Mouse (Mus musculus) adrenal gland, adult 2 months (tissue): ENCODE data around the gene Otulin. TPM values are rescaled to one million over a fixed set of nuclear protein-coding genes. Genes with fewer than 3 reads are reported as not detected.

ENCODE experiments used
- DNase-seq: peaks from one replicate; pipeline ENCODE4 v3.0.0; 2021
- polyA plus RNA-seq: library from polyadenylated mRNA; depleted of rRNA; stranded (reverse); fragments of >200 nt; gene quantifications from 2 replicates; pipeline ENCODE4 v1.2.3, GENCODE M21; 2012
- total RNA-seq, 2 experiments: library from RNA; stranded (reverse); gene quantifications; 2 replicates each; pipeline ENCODE4 v1.2.3; 2021

Gene Otulin
- total and polyA plus RNA-seq, 3 experiments: 19.4 to 38.7 (median 34.7) TPM

DNA sequence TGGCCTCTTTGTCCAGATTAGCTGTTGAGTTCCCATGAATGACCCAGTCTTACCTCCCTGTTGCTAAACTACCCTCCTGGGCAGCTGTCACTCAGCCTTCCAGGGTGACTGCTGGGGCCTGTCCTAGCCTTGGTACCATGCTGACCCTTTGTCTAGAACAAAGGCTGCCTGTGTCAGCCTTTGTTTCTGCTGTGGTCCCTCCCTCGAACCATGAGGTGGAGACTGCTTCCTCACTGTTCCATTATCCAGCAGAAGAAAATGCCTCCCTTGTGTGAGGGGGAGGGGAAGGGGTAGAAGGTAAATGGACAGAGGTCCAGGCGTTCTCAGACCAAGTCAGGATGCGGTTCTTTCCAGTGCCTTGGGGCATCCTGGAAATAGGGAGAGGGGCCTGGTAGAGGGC, 48.9 kb downstream of the Otulin start:
- no peak for DNase-seq

DNA sequence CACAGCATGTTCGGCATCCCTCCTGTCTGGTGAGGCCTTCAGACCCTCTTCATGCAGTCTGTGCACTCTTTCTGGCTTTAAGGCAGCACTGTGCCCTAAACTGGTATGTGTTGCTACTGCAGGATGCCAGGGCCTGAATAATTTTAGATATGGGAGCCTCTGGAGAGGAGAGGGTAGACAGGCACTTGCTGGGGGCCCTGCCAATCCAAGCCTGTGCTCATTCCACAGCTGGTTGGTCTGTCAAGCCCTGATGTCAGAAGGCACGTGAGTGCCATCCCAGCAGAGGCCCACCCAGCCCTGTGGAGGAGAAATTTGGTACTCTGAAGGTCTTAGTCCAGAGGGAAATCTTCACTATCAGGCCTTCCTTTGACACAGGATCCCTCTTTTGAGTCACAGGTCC, 49.7 kb downstream of the Otulin start:
- DNase-seq: no peak

DNA sequence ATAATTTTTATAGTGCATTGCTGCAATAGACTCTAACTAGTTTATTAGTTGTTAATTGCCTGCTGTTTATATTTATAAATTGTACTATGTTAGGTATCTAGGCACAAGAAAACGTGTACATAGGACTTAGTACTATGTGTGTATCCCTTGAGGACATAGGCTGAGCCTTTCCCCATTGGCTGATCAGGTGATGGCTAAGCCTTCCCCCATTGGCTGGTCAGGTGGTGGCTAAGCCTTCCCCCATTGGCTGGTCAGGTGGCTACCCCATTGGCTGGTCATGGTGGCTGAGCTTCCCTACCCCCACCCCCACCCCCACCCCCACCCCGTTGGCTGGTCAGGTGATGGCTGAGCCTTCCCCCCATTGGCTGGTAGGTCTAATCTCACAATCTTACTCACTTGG, 50.6 kb downstream of the Otulin start:
- no peak for DNase-seq

DNA sequence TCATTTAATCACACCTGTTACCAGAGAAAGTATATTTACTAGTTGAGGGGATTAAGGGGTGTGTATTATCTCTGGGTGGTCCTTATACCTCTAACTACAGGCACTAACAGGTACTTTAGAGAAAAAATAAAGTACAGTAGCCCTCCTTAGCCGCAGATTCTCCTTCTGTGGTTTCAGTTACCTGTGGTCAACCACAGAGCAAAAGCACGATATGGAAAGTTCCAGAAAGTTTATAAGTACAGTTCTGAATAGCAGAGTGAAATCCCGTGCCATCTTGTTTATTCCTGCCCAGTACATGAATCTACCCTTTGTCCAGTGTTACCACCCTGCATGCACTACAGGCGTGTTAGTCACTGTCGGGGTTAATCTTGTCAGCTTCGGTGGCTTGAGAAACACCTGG, 51.6 kb downstream of the Otulin start:
- no peak for DNase-seq

DNA sequence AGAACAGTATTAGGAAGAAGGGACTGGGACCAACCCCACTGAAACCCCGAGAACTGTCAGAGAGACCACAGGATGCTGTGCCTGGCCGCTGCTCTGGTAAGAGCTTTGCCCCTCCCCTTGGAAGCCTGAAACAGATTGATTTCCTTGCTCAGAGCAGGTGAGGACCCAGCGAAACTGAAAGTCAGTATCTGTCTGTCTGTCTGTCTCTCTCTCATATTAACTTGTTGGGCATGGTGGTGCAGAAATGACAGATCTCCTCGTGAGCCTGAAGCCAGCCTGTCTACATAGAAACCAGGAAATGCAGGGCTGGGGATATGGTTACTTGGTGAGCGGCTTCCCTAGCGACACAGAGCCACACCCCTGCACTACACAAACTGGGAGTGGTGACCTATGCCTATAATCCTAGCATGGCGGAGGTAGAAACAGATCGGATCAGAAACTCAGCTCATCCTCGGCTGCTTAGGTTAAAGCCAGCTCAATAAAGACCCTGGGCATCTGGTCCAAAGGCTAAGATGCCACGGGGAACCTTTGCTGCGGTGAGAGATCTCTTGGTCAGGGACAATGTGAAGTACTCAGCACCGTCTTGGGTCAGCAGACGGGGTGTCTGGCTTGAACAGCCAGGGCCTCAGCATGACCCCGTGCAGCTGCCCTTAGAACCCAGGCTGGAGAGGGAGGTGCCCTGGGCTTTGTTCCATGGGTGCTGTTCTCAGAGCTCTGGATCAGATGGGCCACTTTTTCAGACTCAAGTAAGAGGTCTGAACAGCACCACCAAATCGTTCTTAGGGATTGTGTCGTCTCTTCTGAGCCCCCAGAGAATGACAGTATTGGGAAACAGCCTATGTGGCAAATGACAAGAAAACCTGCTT, 52.3 kb downstream of the Otulin start:
- DNase-seq: no peak

DNA sequence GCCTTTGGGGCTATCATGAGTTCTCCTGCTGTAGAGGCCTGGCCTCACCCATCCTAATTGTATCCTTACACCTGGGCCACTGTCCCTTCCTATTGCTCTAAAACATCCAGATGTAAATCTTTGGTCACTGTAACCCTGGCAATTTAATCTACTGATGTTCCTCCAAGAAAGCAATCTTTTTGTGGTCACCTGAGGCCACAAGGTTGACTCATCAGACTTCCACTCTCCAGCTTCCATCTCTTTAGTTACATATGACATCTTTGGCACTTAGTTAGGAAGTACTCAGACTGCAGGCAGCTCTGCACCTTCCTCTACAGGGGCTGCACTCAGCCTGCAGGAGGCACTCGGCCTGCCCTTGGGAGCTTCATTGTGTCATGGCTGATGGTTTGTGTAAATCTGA, 53.6 kb downstream of the Otulin start:
- no peak for DNase-seq

DNA sequence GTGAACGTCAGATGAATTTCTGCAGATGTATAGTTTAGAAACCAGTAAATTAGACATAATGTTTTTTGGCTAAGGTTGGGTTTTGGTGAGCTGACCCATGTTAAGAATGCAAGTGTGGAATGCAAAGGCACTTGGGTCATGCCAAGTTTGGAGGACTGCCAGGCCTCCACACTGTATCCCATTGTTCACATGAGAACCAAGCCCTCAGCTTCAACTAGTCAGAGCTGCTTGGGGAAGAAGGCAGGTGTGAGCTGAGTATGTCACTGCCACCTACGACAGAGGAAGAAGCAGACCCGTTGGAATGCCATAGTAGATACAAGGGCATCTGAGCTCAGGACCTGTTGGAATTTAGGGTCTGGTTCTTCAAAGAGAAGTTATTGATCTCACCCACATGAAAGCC, 54.6 kb downstream of the Otulin start:
- no peak for DNase-seq

DNA sequence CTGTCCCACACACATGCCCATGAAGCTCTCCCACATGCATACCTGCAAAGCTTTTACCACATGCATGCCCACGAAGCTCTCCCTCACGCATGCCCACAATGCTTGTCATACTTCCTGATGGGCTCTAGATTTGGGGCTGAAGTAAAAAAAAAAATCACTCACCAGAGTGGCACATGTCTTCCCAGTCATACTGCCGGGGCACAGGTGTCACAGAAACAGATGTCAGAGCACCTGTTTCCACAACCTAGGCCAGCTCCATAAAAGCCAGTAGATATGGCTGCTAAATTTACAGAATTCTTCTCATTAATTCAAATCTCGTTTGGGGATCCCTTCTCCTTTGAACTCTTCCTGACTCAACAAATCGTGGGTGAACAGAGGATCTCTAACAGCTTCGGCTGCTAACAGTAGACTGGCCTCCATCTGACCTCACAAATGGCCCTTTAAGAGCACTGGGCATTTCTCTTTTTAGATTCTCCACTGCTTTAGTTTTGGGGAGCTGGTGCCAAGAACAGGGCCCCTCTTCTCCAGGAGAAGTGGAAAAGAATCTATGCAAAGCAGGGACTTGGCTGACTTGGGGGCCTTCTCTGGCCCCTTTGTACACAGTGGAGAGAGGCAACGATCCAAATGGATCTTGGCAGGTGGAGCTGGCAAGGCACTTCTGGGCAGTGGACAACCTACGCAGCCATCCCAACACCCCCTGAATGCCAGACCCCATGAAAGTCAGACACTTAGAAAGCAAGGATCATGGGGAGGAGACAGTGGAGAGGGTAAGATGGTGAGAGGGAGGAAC, 55.3 kb downstream of the Otulin start:
- DNase-seq: no peak

DNA sequence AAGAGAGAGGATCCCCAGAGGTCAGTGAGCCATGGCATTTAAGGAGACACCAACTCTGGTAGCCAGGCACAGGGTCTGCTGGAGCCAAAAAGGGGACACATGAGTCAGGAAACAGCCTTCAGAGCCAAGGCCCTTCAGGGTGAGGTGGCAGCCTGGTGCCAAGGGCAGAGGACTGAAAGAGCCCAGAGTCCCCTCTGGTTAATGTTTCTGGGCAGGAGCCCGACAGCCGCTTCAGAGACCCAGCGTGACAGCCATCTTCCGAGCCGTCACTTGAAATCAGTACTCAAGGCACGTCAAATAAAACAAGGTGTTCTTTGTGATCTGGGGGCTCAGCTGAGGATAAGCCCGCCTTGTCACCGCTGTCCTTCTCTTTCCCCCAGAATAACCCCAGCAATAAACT, 59.3 kb downstream of the Otulin start:
- peak; percentile 88 for DNase-seq

DNA sequence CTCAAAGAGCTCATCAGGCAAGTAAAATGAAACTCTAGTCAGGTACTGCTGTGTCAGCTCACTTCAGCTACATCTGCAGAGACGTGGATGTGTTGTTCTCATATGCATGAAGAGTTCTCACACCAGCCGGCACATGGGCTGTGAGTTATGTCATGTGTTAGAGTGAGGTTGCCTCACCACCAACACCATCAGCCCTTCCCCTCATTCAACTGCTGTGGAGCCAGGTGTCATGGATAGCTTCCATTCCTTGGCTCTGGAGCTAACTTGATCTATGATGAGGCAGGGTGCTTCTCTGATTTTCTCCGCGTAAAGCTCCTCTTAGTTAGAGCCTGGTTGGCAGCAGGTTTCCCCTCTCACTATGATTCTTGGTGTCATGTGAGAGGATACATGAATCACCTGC, 60.1 kb downstream of the Otulin start:
- no peak for DNase-seq

DNA sequence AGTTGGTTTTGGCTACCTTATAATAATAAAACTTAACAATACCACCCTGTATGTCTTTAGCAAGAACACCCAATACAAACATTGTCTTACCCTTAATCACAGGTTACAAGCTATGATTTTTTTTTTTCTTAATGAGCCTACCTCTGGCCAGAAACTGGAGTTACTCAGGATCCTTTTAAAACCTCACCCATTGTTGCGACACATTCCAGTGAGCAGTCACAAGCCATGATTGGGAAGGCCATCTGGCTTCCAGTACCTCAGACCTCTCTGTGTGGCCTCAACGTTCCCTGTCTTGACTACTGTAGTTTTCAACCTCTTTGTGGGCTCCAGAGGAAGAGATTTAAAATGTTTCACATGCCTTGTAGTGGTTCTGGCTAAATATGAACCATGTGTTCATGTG, 60.6 kb downstream of the Otulin start:
- DNase-seq: peak; percentile 67

DNA sequence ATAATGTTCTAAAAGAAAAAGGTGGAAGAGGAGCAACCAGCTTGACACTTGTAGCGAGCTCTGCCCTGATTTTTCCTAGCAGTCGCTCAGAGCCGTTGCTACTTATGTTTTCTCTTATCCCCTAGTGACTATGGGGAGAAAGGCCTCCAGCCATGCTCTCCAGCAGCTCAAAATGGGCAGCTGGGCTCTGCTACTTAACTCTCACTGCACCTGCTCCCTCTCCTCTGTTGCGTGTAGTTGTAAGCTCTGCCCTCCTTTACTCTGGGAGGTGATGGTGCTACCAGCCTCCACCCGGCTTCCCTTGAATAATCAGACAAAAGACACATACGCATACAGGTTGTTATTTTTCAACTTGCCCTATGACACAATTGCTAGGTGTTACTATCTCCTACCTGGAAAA, 62.1 kb downstream of the Otulin start:
- DNase-seq: no peak

DNA sequence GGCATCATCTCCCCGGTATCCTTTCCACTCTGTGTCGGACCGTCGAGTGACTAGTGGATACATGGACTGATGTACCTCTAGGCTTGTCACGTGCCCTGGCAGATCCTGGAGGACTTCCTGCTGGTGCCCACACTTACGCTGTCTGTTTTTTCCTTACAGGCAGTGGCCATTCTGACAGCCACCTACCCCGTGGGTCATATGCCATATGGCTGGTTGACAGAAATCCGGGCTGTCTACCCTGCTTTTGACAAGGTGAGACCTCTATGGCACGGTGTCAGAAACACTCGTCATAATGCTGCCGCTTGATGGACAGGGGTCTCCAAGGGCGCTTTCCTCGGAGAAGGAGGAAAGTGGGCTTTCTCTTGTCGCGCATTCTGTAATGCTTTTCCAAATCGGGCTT, 63.1 kb downstream of the Otulin start:
- DNase-seq: no peak

DNA sequence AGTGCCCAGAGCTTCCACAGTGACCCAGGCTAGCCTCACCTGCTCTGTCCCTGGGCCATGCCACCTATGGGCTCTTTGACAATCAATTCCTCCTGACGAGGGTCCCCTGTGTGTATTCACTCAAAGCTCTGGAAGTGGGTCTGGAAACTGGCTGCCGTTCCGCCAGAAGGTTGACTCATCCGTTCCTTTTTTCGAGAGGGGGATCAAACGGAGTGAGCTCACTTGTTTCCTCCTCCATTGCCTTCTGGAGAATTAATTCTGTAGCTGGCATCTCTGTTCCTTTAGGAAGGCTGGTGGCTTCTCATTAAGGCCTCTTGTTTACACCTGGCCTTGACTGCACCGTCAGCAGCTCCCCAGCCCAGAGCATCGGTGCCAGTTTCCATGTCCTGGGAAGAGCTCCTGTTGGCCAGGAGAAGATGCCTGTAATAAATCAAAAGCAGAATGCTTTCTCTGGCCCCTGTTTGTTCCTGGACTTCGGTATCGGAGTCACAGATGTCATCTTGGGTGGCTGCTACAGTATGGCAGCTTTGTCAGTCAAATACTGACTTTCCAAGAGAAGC, 64.8 kb downstream of the Otulin start:
- no peak for DNase-seq

DNA sequence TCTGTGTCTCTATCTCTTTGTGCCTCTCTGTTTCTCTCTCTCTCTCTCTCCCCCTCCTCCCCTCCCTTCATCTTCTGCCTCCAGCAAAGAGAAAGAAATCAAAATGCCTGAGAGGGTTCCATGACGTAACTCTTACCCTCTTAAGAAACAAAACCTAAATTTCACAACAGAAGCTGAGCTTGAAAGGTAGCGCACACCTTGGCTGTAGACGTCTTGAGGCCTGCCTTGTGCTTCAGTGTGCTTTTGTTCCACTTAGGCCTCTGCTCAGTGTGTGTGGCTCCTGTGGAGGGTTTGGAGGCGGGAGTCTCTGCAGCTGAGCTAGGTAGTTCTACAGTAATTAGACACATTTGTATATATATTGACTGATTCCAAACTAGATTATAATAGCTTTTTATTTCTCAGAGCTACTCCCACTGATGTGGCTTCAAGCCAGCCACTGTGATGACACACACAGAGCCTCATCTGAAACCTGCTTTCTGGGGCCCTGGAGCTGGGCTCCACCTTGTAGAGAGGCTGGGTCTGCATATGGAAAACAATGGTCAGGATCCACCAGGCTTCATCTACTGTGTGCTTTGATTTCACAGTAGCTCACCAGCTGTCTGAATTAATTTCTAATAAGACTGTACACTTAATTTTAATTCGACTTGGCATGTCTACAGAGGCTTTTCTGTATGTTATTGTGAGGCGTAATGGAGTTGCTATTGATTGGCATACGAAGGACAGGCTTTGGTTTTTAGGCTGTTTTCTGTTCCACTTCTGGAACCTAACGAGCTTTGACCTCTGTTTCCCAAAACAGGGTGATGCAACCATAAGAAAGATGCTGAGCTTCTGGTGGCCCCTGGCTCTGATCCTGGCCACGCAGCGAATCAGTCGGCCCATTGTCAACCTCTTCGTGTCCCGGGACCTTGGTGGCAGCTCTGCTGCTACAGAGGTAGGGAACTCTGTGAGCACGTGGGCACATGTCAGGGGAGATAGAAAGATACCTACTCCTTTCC, 66.1 kb downstream of the Otulin start:
- peak; percentile 33 for DNase-seq

DNA sequence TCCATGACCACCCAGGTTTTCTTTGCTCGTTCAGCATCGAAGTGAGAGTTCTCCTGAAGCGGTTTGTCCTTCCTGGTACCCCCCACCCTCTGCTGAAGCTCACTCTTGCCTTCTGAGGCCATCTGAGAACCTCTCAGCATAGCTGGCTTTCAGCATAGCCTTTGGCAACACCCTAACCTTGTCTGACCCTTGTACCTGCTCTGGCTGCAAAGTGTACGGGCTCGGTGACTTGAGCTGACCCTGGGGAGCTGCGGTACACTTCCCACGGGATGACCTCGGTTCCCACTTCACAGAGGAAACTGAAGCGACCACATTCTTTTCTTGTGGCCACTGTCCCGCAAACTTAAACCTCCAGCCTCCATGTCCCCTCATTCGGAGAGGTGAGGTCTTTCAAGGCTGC, 70.2 kb downstream of the Otulin start:
- no peak for DNase-seq

DNA sequence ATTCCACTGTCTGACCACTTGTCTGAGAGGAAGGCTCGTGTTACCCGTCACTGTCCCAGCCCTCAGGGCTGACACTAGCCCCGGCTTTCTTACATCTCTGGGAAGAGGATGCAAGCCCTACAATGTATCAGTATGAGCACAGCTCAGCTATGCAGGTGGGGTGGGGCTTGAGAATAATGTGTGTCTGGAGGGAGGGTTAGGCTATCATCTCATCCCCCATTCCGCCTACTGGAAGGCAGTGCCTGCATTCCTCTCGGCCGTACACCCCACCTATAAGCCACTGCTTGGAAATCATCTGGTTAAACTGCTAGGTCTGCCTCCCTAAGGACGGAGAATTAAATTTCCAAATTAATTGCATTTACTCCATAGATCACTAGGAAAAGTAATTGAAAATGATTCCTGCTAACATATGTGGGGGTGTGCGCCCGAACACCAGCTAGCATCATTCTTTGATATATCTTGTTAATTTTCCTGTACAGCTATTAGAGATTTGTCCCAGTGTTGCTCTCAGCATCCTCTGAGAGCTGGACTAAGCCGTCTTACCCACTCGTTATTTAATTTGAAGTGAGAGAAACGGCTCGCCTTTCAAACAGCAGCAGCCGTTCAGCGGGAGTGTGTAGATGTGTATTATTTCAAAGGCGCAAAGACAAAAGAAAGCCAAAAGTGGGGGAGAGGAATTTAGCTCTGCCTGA, 71.9 kb downstream of the Otulin start:
- no peak for DNase-seq

DNA sequence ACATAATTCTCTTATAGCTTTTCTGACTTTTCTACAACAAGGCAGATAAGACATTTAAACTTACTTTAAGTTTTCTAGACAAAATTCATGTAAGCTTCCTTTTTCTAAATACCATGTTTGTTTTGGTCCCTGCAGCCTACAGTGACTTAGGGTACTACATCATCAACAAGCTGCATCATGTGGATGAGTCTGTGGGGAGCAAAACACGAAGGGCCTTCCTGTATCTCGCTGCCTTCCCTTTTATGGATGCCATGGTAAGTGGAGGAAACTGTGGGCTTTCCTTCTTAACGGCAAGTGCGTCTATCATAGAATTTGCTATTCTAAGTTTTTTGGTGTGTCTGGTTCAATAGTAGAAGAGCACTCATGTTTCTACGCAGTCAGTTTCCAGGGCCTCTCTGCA, 76.9 kb downstream of the Otulin start:
- no peak for DNase-seq

DNA sequence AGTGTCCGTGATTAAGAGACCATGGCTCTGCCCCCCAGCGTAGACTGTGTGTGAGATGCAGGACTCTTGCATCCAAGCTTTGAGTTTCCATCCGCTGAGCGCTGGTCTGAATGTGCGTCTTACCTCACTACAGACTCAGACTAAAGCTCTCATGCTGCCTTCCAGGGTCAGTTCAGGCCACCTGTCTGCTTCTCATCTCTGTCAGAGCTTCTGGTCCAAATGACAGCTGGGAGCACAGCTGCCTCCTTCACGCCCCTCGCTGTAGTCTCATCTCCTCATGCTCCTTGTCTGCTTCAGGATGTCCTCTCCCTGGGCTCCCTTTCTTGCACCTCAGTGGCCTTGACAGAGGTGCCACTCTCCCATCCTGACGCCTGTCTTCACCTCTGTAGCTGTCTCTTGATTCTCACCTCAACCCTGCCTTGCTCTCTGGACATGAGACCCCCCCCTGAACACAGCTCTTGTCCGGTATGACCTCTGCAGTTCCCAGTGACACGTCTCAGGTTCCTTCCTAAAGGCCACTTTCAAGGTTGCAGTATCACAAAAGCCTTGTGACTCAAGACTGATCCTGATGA, 78.3 kb downstream of the Otulin start:
- DNase-seq: no peak

DNA sequence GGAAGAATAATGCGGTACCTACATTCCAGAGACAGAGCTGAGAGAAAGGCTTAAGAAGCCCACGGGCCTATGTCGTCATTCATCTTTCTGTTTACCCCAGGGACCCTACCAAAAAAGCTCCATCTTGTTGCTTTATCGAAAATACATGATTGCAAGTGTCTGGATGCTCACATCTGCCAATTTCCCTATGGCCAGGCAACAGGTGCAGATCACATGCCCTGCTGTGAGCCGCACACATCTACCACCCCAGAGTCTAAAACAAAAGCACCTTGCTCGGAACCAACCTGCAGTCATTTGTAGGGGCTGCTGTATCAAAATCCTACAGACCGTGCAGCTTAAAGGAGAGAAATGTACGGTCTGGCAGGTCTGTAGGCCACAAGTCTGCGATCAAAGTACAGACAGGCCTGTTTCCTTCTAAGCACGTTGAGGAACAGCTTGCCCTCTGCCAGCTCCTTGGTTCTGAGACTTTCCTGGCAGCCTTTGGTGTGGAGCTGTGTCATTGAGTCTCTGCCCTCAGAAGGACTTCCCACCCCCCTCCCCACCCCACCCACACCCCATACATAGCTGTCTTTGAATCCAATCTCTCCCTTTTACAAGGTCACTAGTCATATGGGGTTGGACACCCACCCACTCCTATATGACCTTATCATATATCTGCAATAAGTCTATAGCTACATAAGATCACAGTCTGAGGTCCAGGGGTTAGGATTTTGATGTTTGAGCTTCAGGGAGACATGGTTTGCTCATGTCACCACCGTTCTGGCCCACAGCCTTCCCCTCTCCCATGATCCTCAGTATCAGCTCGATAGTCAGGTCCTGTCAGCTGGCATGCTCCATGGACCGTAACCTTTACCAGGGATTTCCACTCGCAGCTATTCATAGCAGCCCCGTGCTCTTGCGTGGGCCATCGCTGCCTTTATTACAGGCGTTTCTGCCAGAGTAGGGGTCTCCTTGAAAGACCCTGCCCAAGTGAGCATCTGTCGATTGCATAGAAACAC, 79.1 kb downstream of the Otulin start:
- DNase-seq: no peak
